Mouse (Mus musculus) kidney, postnatal 25 days (tissue): ENCODE measurements around the gene Cyp2w1.
A peak's percentile ranks its signal among the peaks of the same experiment; 100 is the strongest.

Experiments used
- DNase-seq, 2 experiments: peaks; one replicate each; pipeline ENCODE4 v3.0.0; 2021; ENCODE audit warnings: mixed read lengths in 2 of 2

The Cyp2w1 gene

GRCm38 (mm10) chr5:139405953-139406352 lies 53.5 kb downstream of the Cyp2w1 start:
- peak in 1 of 2 experiments; percentile 52 for DNase-seq
